ENCODE assay signal across 16 mouse cellular contexts in the genomic region with DNA sequence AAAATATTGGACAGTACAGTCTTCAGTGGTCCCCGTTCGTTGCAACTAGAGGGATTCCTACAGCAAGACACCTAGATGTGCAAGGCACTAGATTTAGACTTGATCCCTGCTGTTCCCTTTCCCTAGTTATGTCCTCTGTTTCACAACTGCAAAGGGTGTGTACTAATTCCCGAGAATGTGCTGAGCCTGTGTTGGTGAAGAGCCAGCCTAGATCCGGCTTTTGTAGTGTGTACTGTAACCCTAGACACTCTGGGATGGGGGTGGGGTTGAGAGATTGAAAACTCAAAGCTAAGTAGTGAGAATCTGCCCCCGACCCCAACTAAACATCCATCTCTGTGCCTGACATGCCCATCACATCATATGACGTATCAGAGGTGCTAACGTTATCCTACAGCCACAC. TPM values are rescaled to one million over a fixed set of nuclear protein-coding genes. Genes with fewer than 3 reads are reported as not detected.
DNase-seq lines count a peak whose midpoint lies in the region; ATAC-seq and TF ChIP-seq lines count a peak whose summit lies in the region.
"Had no signal": no experiment of that assay in that cellular context is flagged by ENCODE, and none has a peak within 500 bp of the region (broad histone marks: within the 10 kb centered on the region; RNA-seq: fewer than 3 reads in every experiment).

No protein-coding gene starts in this region.

- TF ChIP-seq CTCF in thymus, adult 2 months (IDR thresholded peaks at IDR 0.05; ENCODE audit: borderline replicate concordance, control insufficient read depth, extremely low read depth, insufficient read depth, low read length, poor library complexity): no peak

- no peak overlapping the region for H3K9ac ChIP-seq in embryonic facial prominence, embryonic 14.5 days (ENCODE audit: low read depth, low read length)
- H3K9ac ChIP-seq in kidney, embryonic 16.5 days (replicated peaks; ENCODE audit: low read length): no peak overlapping the region
- H3K9ac ChIP-seq: liver, embryonic 15.5 days had no signal

- H3K9me3 ChIP-seq in embryonic facial prominence, embryonic 14.5 days (ENCODE audit: control insufficient read depth, low read length): no peaks in the 10 kb centered on the region
- no peaks in the 10 kb centered on the region for H3K9me3 ChIP-seq in embryonic facial prominence, embryonic 10.5 days
- no peaks in the 10 kb centered on the region; the same call in 1 of the 2 replicates for H3K9me3 ChIP-seq in kidney, embryonic 16.5 days (ENCODE audit: low read length)
- H3K9me3 ChIP-seq: heart, embryonic 10.5 days; liver, embryonic 15.5 days had no signal

- no peak overlapping the region for H3K4me3 ChIP-seq in embryonic facial prominence, embryonic 14.5 days (ENCODE audit: low read depth, low read length)
- no peak overlapping the region for H3K4me3 ChIP-seq in embryonic facial prominence, embryonic 10.5 days
- no peak overlapping the region for H3K4me3 ChIP-seq in kidney, embryonic 16.5 days (ENCODE audit: low read length)
- no peak overlapping the region for H3K4me3 ChIP-seq in myocyte
- no peak overlapping the region for H3K4me3 ChIP-seq in thymus, adult 2 months (ENCODE audit: control insufficient read depth, insufficient read depth, low read length)
- H3K4me3 ChIP-seq: heart, embryonic 10.5 days; liver, embryonic 15.5 days had no signal

- no peaks in the 10 kb centered on the region for H3K36me3 ChIP-seq in embryonic facial prominence, embryonic 14.5 days (ENCODE audit: control insufficient read depth, insufficient read depth, low read length)
- H3K36me3 ChIP-seq in embryonic facial prominence, embryonic 10.5 days (replicated peaks): no peaks in the 10 kb centered on the region
- H3K36me3 ChIP-seq in kidney, embryonic 16.5 days (ENCODE audit: insufficient read depth, low read length): no peaks in the 10 kb centered on the region
- H3K36me3 ChIP-seq in myocyte (ENCODE audit: control insufficient read depth, insufficient read depth): no peaks in the 10 kb centered on the region
- H3K36me3 ChIP-seq in thymus, adult 2 months (ENCODE audit: control insufficient read depth, insufficient read depth, low read length): no peaks in the 10 kb centered on the region
- H3K36me3 ChIP-seq: heart, embryonic 10.5 days; liver, embryonic 15.5 days had no signal

- no peak for TF ChIP-seq POLR2A in myocyte (IDR thresholded peaks at IDR 0.05; ENCODE audit: insufficient read length, low read depth)
- no peak for TF ChIP-seq POLR2A in thymus, adult 2 months (IDR thresholded peaks at IDR 0.05; ENCODE audit: control insufficient read depth, extremely low read depth, insufficient read depth, low read length, poor library complexity)

- DNase-seq in embryonic facial prominence, embryonic 14.5 days (ENCODE audit: low spot score): peak; percentile 64
- DNase-seq in embryonic facial prominence, embryonic 10.5 days (ENCODE audit: low spot score): no peak
- DNase-seq in kidney, postnatal 25 days: peak; percentile 51 to 65
- DNase-seq in gastrocnemius, postnatal 25 days: peak; percentile 42
- no peak for DNase-seq in c-Kit-positive CD71-positive TER-119-positive erythroid progenitor cells, embryonic 14.5 days (ENCODE audit: low spot score)
- no peak for DNase-seq in thymus, adult 2 months
- DNase-seq: cerebellum, adult 8-10 months; heart, postnatal 36 days; layer of hippocampus, postnatal 36 days; thymus, postnatal 14 days had no signal

- H3K4me2 ChIP-seq in embryonic facial prominence, embryonic 14.5 days (ENCODE audit: low read depth, low read length): no peak overlapping the region
- no peak overlapping the region for H3K4me2 ChIP-seq in kidney, embryonic 16.5 days (replicated peaks; ENCODE audit: low read depth, low read length)
- H3K4me2 ChIP-seq in myocyte (ENCODE audit: low read depth): no peak overlapping the region
- H3K4me2 ChIP-seq: liver, embryonic 15.5 days had no signal

- H3K79me2 ChIP-seq in myocyte (ENCODE audit: control insufficient read depth, insufficient read depth): no peaks in the 10 kb centered on the region

- H3K4me1 ChIP-seq in embryonic facial prominence, embryonic 14.5 days (ENCODE audit: control insufficient read depth, insufficient read depth, low read length): 0 out of 2 replicates have a peak, but pooled peaks cover 4% of the 10 kb centered on the region
- H3K4me1 ChIP-seq in embryonic facial prominence, embryonic 10.5 days: peaks cover 8% of the 10 kb centered on the region
- H3K4me1 ChIP-seq in kidney, embryonic 16.5 days (ENCODE audit: insufficient read depth, low read length): no peaks in the 10 kb centered on the region
- peaks cover 22% of the 10 kb centered on the region for H3K4me1 ChIP-seq in thymus, adult 2 months (replicated peaks; ENCODE audit: control insufficient read depth, insufficient read depth, low read length)
- H3K4me1 ChIP-seq: heart, embryonic 10.5 days had no signal

- H3ac ChIP-seq in myocyte (ENCODE audit: control insufficient read depth, insufficient read length): no peak overlapping the region

- 0 out of 2 replicates have a peak, but pooled peaks have one; percentile 47 for ATAC-seq in embryonic facial prominence, embryonic 14.5 days (ENCODE audit: low read depth)
- ATAC-seq in kidney, embryonic 16.5 days (ENCODE audit: low FRiP score, low TSS enrichment): no peak
- ATAC-seq: forebrain, embryonic 14.5 days; hindbrain, embryonic 16.5 days had no signal

- 64% methylated on average over 7 of the region's 7 CpGs for WGBS in embryonic facial prominence, embryonic 14.5 days
- 82% methylated on average over 7 of the region's 7 CpGs for WGBS in embryonic facial prominence, embryonic 10.5 days
- WGBS in kidney, embryonic 16.5 days: 58% methylated on average over 7 of the region's 7 CpGs
- 92% methylated on average over 7 of the region's 7 CpGs for WGBS in thymus, adult 2 months

- no peaks in the 10 kb centered on the region for H3K27me3 ChIP-seq in embryonic facial prominence, embryonic 14.5 days (replicated peaks; ENCODE audit: control insufficient read depth, insufficient read depth, low read length)
- no peaks in the 10 kb centered on the region for H3K27me3 ChIP-seq in embryonic facial prominence, embryonic 10.5 days (replicated peaks; ENCODE audit: low read depth, poor library complexity, severe bottlenecking)
- no peaks in the 10 kb centered on the region for H3K27me3 ChIP-seq in kidney, embryonic 16.5 days (ENCODE audit: insufficient read depth, low read length)
- no peaks in the 10 kb centered on the region for H3K27me3 ChIP-seq in myocyte (ENCODE audit: control insufficient read depth, insufficient read depth, insufficient read length)
- no peaks in the 10 kb centered on the region for H3K27me3 ChIP-seq in thymus, adult 2 months (ENCODE audit: control insufficient read depth, insufficient read depth, low read length)
- H3K27me3 ChIP-seq: liver, embryonic 15.5 days had no signal

- H3K27ac ChIP-seq in embryonic facial prominence, embryonic 14.5 days (replicated peaks; ENCODE audit: low read depth, low read length): no peak overlapping the region
- no peak overlapping the region for H3K27ac ChIP-seq in embryonic facial prominence, embryonic 10.5 days (replicated peaks)
- no peak overlapping the region for H3K27ac ChIP-seq in kidney, embryonic 16.5 days (ENCODE audit: low read length)
- no peak overlapping the region for H3K27ac ChIP-seq in thymus, adult 2 months (ENCODE audit: control insufficient read depth, insufficient read depth, low read length)
- H3K27ac ChIP-seq: heart, embryonic 10.5 days; liver, embryonic 15.5 days had no signal

TF ChIP-seq in myocyte, 11 proteins besides CTCF, POLR2A, EP300 and RAD21:
- TF ChIP-seq CEBPB (IDR thresholded peaks at IDR 0.05; ENCODE audit: insufficient read depth, poor library complexity, severe bottlenecking) (peak; percentile 37; the same call in 1 of the 2 replicates), MYOD1 (IDR thresholded peaks at IDR 0.05; ENCODE audit: control insufficient read depth in 1 of 3, insufficient read length in 2 of 3, low read depth in 2 of 3) (no peak)

RNA-seq across cellular contexts. Expression of a gene that starts 18.9 kb away (rescaled TPM):
- polyA plus RNA-seq in embryonic facial prominence, embryonic 14.5 days (2014; fragmentation: Nextera tagmentation; extraction: Ambion mirVana): 141 and 147 TPM in 2 replicates
- polyA plus RNA-seq in embryonic facial prominence, embryonic 10.5 days (2016; fragmentation: Nextera tagmentation; extraction: Ambion mirVana): 179 TPM in 2 replicates
- 140 and 150 TPM in 2 replicates for polyA plus RNA-seq in kidney, embryonic 16.5 days (2015; fragmentation: Nextera tagmentation; extraction: Ambion mirVana)
- total RNA-seq in gastrocnemius, postnatal 25 days (2021): 100 to 1,000 TPM in 1 of 2 experiments, 10 to 100 TPM in 1; 73.8 to 112 TPM
- polyA plus RNA-seq in myocyte (2012; fragmentation: generic; extraction: Trizol): 95.0 TPM
- polyA plus RNA-seq in thymus, adult 2 months (2012; rRNA removed): 105 and 110 TPM in 2 replicates

Comparison
In these comparisons a context has a peak if more than half of its experiments do, and no peak if none do; other contexts are left out.
1. DNase-seq: peak in embryonic facial prominence, embryonic 14.5 days (single experiment), kidney, postnatal 25 days (2 of 2) and gastrocnemius, postnatal 25 days (single experiment); none in embryonic facial prominence, embryonic 10.5 days (single experiment), c-Kit-positive CD71-positive TER-119-positive erythroid progenitor cells, embryonic 14.5 days (single experiment) and thymus, adult 2 months (single experiment).